Comparison of ENCODE assay signal across 10 mouse cellular contexts in the genomic region with DNA sequence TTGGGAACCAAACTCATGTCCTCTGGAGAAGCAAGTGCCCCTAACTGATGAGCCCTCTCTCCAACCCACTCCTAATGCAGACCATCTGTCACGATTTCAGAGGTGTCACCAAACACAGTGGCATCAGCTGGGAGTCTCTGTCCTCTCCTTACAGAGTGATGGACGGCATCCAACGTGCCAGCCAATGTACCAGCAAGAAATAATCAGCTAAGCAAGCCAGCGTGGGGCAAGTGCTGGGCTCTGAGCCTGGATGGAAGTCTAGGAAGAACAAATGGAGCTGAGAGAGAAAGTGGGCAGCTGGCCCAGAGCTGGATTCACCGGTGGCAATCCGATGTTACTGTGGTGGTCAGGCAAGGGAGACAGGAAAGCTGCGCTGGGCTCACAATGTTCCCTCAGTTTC.
DNase-seq lines count a peak whose midpoint lies in the region; ATAC-seq lines count a peak whose summit lies in the region.
"Had no signal": no experiment of that assay in that cellular context is flagged by ENCODE, and none has a peak within 500 bp of the region (broad histone marks: within the 10 kb centered on the region; RNA-seq: fewer than 3 reads in every experiment).

No protein-coding gene starts in this region.

- H3K4me1 ChIP-seq in midbrain, embryonic 15.5 days: no peaks in the 10 kb centered on the region
- H3K4me1 ChIP-seq in midbrain, embryonic 16.5 days (ENCODE audit: control insufficient read depth, insufficient read depth, low read length): no peaks in the 10 kb centered on the region
- no peaks in the 10 kb centered on the region for H3K4me1 ChIP-seq in intestine, embryonic 15.5 days (replicated peaks)
- H3K4me1 ChIP-seq: midbrain, embryonic 12.5 days had no signal

- H3K27me3 ChIP-seq in midbrain, embryonic 15.5 days (replicated peaks): no peaks in the 10 kb centered on the region
- H3K27me3 ChIP-seq in midbrain, embryonic 16.5 days (ENCODE audit: control insufficient read depth, insufficient read depth, low read depth, low read length): no peaks in the 10 kb centered on the region
- H3K27me3 ChIP-seq in intestine, embryonic 15.5 days (replicated peaks): no peaks in the 10 kb centered on the region
- H3K27me3 ChIP-seq: midbrain, embryonic 12.5 days had no signal

- peak; percentile 37; the same call in 1 of the 2 replicates for ATAC-seq in midbrain, embryonic 15.5 days (replicated peaks)
- no peak; the same call in 1 of the 2 replicates for ATAC-seq in midbrain, embryonic 16.5 days
- no peak for ATAC-seq in intestine, embryonic 15.5 days

- no peak overlapping the region for H3K9ac ChIP-seq in midbrain, embryonic 15.5 days
- H3K9ac ChIP-seq in midbrain, embryonic 16.5 days (ENCODE audit: low read depth, low read length): no peak overlapping the region
- H3K9ac ChIP-seq in intestine, embryonic 15.5 days: no peak overlapping the region
- H3K9ac ChIP-seq: midbrain, embryonic 12.5 days had no signal

- no peak overlapping the region for H3K4me3 ChIP-seq in midbrain, embryonic 15.5 days
- H3K4me3 ChIP-seq in midbrain, embryonic 16.5 days (ENCODE audit: low read depth, low read length): no peak overlapping the region
- no peak overlapping the region for H3K4me3 ChIP-seq in intestine, embryonic 15.5 days (replicated peaks)
- H3K4me3 ChIP-seq: erythroblast, embryonic 14.5 days; midbrain, embryonic 12.5 days had no signal

- WGBS in midbrain, embryonic 15.5 days: 65% methylated on average over 7 of the region's 7 CpGs
- WGBS in midbrain, embryonic 16.5 days: 76% methylated on average over 7 of the region's 7 CpGs
- 79% methylated on average over 7 of the region's 7 CpGs for WGBS in intestine, embryonic 15.5 days

- no peak overlapping the region for H3K4me2 ChIP-seq in midbrain, embryonic 15.5 days
- H3K4me2 ChIP-seq in midbrain, embryonic 16.5 days (ENCODE audit: low read length): no peak overlapping the region
- no peak overlapping the region for H3K4me2 ChIP-seq in intestine, embryonic 15.5 days (replicated peaks)
- H3K4me2 ChIP-seq: midbrain, embryonic 12.5 days had no signal

- DNase-seq in frontal cortex, adult 2 months (ENCODE audit: extremely low spot score in 1 of 2, low spot score in 1 of 2): peak; percentile 65 to 69
- DNase-seq in layer of hippocampus, postnatal 10 days (ENCODE audit: low spot score in 2 of 2): peak; percentile 81 to 84
- peak; percentile 62 for DNase-seq in right cerebral cortex, postnatal 4 days
- no peak for DNase-seq in lung, postnatal 25 days (ENCODE audit: low spot score)
- DNase-seq in kidney, adult 9 months: no peak

- H3K36me3 ChIP-seq in midbrain, embryonic 15.5 days (replicated peaks): no peaks in the 10 kb centered on the region
- H3K36me3 ChIP-seq in midbrain, embryonic 16.5 days (ENCODE audit: control insufficient read depth, insufficient read depth, low read length): no peaks in the 10 kb centered on the region
- H3K36me3 ChIP-seq in intestine, embryonic 15.5 days: no peaks in the 10 kb centered on the region
- H3K36me3 ChIP-seq: midbrain, embryonic 12.5 days had no signal

- no peaks in the 10 kb centered on the region for H3K9me3 ChIP-seq in midbrain, embryonic 15.5 days
- no peaks in the 10 kb centered on the region for H3K9me3 ChIP-seq in midbrain, embryonic 16.5 days (replicated peaks; ENCODE audit: control insufficient read depth, low read length, poor library complexity, severe bottlenecking)
- H3K9me3 ChIP-seq in intestine, embryonic 15.5 days: no peaks in the 10 kb centered on the region
- H3K9me3 ChIP-seq: midbrain, embryonic 12.5 days had no signal

- H3K27ac ChIP-seq in midbrain, embryonic 15.5 days: no peak overlapping the region
- no peak overlapping the region for H3K27ac ChIP-seq in midbrain, embryonic 16.5 days (ENCODE audit: low read length)
- H3K27ac ChIP-seq in intestine, embryonic 15.5 days: no peak overlapping the region
- H3K27ac ChIP-seq: midbrain, embryonic 12.5 days had no signal

Comparison
In these comparisons a context has a peak if more than half of its experiments do, and no peak if none do; other contexts are left out.
1. DNase-seq: peak in frontal cortex, adult 2 months (2 of 2), layer of hippocampus, postnatal 10 days (2 of 2) and right cerebral cortex, postnatal 4 days (single experiment); none in lung, postnatal 25 days (single experiment) and kidney, adult 9 months (single experiment).